Mouse (Mus musculus): ENCODE results near the gene Wdr90.
"Not testable (repeated sequence)": the region's sequence is repeated elsewhere in the genome, so short reads cannot be mapped to it uniquely, and the experiment has no call there.

The Wdr90 gene

GRCm38 (mm10) chr17:25829558-25830017 lies 31.7 kb downstream of the Wdr90 start:
- DNase-seq: no peak

- DNase-seq: peak; percentile 86
Observed at GRCm38 (mm10) chr17:25828712-25829557, 32.4 kb downstream of the Wdr90 start, which contains the start of gene Jmjd8. Gene Jmjd8 (plus strand): TSS chr17:25828867.

DNA sequence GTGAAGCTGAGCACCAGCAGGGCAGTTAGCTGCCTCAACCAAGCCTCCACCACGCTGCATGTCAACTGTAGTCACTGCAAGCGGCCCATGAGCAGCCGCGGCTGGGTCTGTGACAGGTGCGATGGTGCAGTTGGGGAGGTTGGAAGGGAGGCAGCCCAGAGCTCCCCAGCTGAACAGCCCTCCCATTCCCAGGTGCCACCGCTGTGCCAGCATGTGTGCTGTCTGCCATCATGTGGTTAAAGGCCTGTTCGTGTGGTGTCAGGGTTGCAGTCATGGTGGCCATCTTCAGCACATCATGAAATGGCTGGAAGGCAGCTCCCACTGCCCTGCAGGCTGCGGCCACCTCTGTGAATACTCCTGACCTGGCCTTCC lies 33.1 kb downstream of the Wdr90 start:
- no peak for DNase-seq

DNA sequence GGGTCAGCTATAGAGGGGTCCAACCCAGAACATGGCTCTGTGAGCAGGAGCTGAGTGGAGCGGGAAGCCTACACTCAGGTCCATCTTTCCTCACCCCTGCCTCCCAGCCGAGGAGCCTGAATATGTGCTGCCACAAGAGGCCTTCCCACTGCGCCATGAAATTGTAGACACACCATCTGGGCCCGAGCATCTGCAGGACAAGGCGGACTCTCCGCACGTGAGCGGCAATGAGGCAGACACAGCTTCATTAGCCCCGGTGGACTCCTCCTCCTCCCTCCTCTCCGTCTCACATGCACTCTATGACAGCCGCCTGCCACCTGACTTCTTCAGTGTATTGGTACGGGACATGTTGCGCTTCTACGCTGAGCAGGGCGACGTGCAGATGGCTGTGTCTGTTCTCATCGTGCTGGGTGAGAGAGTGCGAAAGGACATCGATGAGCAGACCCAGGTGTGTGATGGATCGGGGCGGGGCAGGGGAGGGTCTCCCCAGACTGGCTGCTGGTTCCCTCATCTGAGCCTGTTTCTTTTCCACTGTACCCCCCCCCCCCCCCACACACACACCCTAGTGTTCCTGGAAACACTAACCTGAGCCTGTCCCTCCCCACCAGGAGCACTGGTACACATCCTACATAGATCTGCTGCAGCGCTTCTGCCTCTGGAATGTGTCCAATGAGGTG lies 33.6 kb downstream of the Wdr90 start:
- DNase-seq: no peak

- DNase-seq: no peak
Observed at GRCm38 (mm10) chr17:25827011-25827410, 34.3 kb downstream of the Wdr90 start.

- DNase-seq: no peak
Observed at GRCm38 (mm10) chr17:25825984-25826570, 35.2 kb downstream of the Wdr90 start.

DNA sequence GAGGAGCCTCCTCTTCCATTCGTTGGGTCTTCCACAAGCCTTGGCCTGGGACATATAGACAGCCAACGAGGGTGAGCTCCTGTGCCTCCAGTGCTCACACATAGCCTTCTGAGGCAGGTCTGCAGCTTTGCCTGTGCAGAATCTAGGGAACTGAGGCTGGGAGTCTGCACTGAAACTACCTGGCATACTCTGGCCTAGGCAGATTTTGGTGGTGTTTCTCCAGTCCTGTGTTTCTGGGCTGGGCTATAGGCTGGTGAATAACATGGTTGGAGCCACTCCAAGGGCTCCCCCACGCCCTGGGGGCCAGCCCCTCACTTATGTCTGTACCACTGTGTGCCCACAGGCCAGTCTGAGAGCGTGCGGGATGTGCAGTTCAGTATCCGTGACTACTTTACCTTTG lies 36.0 kb downstream of the Wdr90 start:
- DNase-seq: no peak

- DNase-seq: no peak
Observed at GRCm38 (mm10) chr17:25824362-25825142, 36.7 kb downstream of the Wdr90 start.

GRCm38 (mm10) chr17:25823452-25823851 lies 37.8 kb downstream of the Wdr90 start, which contains the start of gene Wdr24:
Gene Wdr24 (plus strand): TSS chr17:25823627.
- DNase-seq: peak; percentile 86

DNA sequence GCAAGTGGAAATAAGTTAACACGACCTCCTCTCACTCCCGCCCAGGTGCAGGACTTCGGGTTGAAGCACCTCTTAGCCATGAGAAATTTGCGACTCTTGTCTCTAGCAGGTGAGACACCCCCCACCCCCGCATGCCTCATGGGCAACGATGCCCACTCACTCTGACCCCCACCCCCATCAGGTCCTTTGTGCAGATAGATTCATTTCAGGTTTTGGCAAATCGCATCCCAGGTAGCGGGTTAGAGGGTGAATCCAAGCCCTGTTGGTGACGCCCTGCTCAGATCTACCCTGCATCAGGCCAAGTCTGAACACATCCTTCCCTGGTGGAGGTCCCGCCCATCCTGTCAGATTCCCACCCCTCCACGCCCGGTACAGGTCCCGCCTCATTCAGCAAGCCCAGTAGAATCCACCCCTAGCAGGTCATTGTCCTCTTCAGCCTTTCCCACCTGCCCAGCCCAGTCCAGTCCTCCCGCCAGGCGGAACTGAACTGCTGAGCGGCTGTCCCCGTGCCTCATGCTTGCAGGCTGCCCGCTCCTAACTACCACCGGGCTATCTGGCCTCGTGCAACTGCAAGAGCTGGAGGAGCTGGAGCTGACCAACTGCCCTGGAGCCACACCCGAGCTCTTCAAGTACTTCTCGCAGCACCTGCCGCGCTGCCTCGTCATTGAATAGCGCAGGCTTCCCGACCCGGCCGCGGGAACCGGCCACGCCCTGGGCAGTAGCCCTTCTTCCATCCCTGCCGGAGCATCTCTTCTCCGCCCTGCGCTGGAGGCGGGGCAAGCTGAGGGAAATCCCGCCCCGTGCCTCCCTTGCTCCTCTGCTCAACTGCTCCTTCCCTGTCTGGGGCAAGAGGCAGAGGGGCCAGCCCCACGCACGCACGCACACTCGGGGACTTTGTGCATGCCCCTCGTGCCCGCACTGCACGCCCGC lies 42.2 kb downstream of the Wdr90 start:
- no peak for DNase-seq

DNA sequence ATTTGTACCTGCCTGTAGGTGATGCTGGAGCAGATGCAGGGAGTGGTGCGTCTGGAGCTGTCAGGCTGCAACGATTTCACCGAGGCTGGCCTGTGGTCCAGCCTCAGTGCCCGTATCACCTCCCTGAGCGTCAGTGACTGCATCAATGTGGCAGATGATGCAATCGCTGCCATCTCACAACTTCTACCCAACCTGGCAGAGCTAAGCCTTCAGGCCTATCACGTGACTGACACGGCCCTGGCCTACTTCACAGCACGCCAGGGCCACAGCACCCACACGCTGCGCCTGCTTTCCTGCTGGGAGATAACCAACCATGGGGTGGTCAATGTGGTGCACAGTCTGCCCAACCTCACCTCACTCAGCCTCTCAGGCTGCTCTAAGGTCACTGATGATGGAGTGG lies 43.6 kb downstream of the Wdr90 start:
- no peak for DNase-seq

DNA sequence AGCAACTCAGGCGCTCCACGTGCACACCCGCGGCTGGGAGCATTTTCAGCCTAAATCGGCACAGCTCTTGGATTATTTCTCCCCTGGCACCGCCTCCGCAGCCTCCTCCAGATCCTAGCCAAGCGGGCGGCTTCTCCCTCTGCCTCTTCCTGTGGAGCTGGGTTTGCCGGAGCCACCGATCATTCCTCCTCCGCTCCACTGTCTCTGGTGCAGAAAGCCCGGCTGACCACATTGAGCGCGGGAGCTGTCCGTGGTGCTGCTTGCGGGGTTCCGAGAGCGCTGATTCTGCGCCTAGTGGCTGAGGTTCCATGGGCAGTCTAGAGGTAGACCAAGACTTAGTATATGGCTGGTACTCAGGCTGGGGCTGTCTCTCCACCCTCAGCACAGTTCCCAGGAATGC lies 47.8 kb downstream of the Wdr90 start:
- peak; percentile 85 for DNase-seq

DNA sequence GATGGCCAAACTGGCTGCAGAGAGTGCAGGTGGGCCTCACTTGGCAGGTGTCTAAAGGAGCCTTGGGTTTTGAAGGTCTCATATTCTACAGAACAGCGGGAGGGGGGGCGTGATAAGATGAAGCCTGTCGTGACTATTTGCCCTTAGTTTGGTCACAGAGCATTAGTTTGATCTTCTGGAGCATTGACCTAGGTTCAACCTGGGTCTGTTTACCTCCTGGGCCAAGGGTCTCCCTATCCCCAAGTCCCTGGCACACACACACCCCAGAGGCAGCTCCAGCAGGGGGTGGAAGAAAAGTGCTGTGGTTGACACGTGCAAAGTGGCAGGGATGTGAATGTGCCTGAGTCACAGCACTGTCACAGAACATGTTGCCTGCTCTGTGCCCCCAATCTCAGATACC lies 50.4 kb downstream of the Wdr90 start:
- DNase-seq: no peak

DNA sequence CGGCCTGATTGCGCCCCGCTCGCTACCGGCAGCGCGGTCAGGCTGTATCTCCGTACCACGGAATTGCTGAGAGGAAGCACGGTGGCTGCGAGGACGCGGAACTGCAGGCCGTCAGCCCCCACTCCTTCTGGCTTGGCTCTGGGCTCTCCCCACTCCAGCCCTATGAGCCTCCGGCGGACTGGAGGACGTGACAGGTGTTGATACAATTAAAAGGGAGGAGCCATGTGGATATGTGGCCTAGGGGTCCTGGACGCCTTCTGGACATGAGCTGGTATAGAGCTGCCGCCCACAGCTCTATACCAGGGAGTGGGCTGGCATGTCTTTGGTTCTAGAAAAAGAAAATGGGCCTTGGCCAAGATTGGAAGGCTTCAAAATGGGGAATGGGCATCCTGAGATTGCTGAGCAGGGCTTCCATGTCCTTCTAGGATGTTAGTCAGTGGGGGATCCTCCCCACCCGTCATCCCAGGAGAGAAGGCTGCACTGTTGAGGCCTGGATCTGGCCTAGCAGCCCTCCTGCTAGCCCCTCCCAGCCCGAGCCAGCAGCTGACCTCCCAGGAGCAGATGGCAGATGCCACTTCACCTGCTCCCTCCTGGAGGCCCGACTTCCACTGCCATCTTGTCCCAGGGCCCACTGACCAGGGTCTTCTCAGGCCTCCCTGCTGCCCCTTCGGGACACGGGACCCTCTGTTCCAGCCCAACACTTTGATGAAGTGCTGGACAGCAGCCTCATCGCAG lies 51.5 kb downstream of the Wdr90 start:
- DNase-seq: no peak

DNA sequence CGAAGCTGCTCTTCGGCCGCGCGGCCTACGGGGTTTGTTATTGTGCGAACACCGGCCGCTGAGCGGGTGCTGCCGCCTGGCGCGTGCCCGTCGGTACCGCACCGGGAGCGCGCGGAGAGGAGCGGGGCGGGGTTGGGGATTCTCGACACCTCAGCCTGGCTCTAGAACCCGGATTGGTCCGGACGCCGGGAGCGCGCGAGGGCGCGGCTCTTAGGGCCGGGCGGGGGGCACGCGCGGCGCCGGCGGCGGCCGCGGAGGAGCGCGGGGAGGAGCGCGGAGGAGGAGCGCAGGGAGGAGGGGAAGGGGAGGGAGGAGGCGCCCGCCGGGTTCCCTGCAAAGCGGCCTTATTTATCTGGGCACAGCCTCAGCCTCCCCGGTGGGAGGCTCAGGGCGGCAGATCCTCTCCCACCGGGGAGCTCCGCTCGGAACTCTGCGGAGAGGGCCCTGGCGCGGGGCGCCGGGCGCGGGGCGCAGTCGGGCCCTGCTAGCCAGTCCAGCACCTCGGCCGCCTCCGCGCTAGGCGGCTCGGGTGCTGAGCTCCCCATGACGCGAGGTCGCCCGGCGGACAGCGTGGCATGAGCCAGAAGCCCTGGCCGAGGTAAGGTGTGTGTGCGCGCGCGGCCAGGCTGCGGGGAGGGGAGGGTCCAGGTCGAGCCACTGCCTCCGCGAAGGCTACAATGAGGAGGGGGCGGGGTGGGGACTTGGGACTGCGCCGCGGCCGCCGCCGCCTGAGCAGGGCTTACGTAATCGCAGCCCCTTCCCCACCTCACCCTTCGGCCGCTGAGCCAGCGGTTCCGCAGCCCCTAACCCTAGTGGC lies 52.3 kb downstream of the Wdr90 start, which contains the start of gene Fbxl16:
Fbxl16 (plus strand) TSS at position 297 of the 817 bp plus-strand sequence.
- DNase-seq: peak; percentile 64

DNA sequence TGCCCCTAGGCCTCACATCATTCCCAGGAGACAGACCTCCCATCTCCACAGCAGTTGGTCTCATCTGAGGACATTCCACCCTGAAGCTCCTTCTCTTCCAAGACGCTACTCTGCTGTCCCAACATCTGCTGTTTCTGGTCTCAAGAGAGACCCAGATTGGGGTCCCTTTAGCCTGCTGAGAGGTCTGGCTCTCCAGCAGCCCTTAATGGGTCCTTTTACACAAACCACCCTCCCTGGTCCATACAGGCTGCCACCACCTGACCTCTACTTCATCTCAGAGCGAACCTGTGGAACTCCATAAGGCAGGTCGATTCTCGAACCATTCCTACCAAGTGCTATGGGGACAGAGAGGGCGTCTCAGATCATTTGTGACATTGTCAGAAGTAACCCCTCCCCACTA lies 53.3 kb downstream of the Wdr90 start:
- no peak for DNase-seq

- not testable (repeated sequence) for DNase-seq
Observed at GRCm38 (mm10) chr17:25807452-25807851, 53.8 kb downstream of the Wdr90 start.

DNA sequence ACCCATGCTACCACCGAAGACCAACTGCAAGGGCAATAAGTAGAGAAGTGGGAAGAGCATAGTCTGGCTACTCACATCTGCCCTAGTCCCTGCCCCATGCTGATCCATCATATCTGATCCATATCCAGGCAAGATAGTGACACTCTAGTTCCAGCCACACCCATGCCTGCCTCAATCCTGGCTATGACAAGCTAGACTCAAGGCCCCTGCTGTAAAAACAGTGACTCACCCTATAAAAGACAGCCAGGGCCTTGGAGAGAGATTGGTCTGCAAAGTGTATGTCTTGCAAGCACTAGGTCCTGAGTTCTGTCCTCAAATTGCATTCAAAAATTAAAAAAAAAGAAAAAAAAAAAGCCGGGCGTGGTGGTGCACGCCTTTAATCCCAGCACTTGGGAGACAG lies 54.8 kb downstream of the Wdr90 start:
- DNase-seq: no peak

GRCm38 (mm10) chr17:25802825-25803517 lies 58.3 kb downstream of the Wdr90 start:
- no peak for DNase-seq

Measured in kidney, adult 9 months (tissue).